Mouse (Mus musculus): ENCODE measurements around the gene Foxj1.

DNA sequence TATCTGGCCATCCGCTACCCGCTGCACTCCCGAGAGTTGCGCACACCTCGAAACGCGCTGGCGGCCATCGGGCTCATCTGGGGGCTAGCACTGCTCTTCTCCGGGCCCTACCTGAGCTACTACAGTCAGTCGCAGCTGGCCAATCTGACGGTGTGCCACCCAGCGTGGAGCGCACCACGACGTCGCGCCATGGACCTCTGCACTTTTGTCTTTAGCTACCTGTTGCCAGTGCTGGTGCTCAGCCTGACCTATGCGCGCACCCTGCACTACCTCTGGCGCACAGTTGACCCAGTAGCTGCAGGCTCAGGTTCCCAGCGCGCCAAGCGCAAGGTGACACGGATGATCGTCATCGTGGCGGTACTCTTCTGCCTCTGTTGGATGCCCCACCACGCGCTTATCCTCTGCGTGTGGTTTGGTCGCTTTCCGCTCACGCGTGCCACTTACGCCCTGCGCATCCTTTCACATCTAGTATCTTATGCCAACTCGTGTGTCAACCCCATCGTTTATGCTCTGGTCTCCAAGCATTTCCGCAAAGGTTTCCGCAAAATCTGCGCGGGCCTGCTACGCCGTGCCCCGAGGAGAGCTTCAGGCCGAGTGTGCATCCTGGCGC lies 52.2 kb downstream of the Foxj1 start:
- TF ChIP-seq POLR2A (IDR thresholded peaks at IDR 0.05; ENCODE audit: insufficient read depth, low read length) (no peak), CTCF (IDR thresholded peaks at IDR 0.05; ENCODE audit: low read depth, low read length) (no peak)
